Mouse (Mus musculus): ENCODE data around the gene Kri1.

GRCm38 (mm10) chr9:21274336-21274735 lies 13.4 kb downstream of the Kri1 start:
- TF ChIP-seq CTCF (IDR thresholded peaks at IDR 0.05; ENCODE audit: insufficient read depth, low read depth, low read length) (no peak), POLR2A (IDR thresholded peaks at IDR 0.05; ENCODE audit: insufficient read depth, low read depth, low read length) (no peak)

Measured in olfactory bulb, adult 2 months (tissue).